Mouse (Mus musculus) ES-E14 (cell line): Measurements from ENCODE around the gene Syngr2.

Experiments
- CHD2 ChIP-seq: IDR thresholded peaks from 2 replicates; pipeline ENCODE4 v1.6.1; 2014; ENCODE audit warnings: mild to moderate bottlenecking, low read depth, low read length, inconsistent platforms
- MAFK ChIP-seq: IDR thresholded peaks from 2 replicates; pipeline ENCODE4 v1.6.1; 2014; ENCODE audit warnings: mild to moderate bottlenecking, low read depth, low read length, inconsistent platforms; ENCODE audit not compliant: insufficient read depth
- ZC3H11A ChIP-seq: IDR thresholded peaks from 2 replicates; pipeline ENCODE4 v1.6.1; 2012; ENCODE audit warnings: low read depth, mild to moderate bottlenecking, inconsistent platforms, low read length, borderline replicate concordance
- ZNF384 ChIP-seq: IDR thresholded peaks from 2 replicates; pipeline ENCODE4 v1.6.1; 2012; ENCODE audit warnings: low read depth, low read length, inconsistent platforms

GRCm38 (mm10) chr11:117823411-117823810, 13.9 kb downstream of the Syngr2 start:
- TF ChIP-seq ZC3H11A: no peak
- no peak for TF ChIP-seq MAFK
- no peak for TF ChIP-seq ZNF384
- no peak for TF ChIP-seq CHD2
